Mouse (Mus musculus) lung, postnatal 10 days (tissue): ENCODE results near the gene Spata45.

Source experiments
- DNase-seq: peaks from one replicate; pipeline ENCODE4 v3.0.0; 2021

The Spata45 gene

DNA sequence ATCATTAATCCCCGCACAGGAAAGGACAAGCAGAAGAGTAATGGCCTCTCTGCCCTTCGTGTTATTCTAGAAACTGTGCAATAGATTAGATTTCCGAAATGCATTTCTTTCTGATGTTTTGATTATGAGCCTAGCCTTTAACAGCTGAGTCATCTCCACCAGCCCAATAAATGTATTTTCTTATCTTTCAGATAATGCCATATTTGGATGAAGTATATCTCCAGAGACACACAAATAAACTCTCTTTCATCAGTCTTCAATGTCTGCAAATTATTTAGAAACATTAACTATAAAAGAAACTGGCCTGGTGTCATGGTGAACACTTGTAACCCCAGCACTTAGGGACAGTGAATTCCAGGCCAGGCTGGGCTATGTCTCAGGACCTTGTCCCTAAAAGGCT lies 6.2 kb downstream of the Spata45 start:
- DNase-seq, result no peak

DNA sequence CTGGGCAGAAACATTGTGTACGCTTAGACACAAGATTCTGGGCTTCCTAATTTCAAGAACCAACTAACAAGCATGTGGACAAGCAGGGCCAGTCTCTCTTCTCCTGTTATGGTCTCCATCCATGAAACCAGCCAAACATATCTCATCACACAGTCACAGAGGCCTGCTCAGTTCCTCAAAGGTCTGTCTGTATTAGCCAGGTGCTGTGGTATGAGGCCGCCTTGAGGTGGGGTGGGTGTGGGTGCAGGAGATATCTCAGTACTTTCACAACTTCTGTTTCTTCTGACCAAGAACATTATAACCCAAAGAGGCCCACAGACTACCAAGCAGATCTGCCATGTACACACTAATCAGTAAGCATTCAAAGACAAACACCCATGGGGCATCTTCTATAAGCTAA lies 8.8 kb downstream of the Spata45 start:
- DNase-seq, result no peak

DNA sequence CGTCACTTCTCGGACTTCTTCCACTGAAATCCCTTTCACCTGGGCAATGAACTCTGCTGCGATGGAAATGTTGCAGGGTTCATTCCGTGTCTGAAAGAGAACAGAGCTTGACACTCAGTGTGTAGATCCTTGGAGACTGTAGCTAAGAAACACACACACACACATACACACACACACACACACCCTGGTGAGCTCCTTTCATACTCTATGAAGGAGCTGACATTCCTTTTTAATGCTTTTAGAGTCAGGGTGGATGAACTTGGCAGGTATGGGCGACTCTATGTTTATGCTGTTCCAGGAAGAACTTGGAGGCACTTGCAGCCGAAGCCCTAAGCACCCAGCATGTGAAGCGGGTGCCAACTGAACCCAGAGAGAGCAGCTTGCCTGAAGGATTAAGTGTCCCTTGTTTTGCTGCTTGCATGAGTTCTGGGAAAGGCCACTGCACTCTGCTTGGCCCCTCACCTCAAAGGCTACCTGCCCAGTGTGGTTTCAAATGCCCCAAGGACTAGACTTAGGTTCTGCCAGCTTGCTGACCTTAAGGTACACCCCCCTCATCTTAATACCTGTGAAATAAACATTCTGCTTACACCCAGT lies 9.9 kb downstream of the Spata45 start:
- no peak for DNase-seq

DNA sequence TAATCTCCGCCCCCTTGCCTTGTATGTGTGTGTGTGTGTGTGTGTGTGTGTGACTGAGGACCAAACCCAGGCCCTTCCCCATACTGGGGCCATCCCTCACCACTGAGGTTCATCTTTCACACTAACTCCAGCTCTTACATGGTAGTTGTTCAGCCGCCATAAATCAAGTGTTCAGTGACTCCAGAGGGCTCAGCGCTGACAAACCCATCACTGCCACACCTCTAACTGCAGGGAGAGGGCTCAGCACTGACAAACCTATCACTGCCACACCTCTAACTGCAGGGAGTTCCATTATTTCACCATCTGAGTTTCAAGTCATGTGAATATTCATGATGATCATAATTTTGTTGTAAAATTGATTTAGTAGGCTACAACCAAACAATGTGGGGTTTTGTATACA lies 17.1 kb downstream of the Spata45 start:
- no peak for DNase-seq

DNA sequence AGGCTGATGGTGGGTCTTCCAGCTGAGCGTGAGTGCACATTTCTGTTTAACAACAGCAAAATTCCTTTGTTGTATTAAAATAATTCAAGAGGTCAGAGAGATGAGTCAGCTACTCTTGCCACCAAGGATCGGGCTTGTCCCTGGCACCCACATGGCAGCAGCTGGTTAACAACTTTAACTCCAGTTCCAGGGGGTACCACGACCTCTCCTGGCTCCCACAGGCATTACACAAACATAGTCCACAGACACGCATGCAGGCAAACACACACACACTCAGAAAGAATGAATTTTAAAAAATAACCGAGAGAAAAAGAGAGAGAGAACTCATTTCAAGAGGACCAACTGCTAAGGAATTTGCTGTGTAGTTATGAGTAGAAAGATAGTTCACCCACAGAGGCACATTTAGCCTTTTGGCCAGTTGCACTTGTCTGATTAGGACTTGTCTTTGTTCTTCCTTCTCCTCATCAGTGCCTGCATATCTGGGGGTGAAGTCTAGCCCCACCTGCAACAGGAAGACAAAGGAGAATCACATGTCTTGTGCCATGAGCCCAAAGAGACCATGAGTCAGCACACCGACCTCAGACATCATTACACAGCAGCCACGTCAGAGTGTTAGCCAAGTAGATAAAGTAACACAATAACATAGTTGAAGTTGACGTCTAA lies 18.6 kb downstream of the Spata45 start:
- peak; percentile 14 for DNase-seq

DNA sequence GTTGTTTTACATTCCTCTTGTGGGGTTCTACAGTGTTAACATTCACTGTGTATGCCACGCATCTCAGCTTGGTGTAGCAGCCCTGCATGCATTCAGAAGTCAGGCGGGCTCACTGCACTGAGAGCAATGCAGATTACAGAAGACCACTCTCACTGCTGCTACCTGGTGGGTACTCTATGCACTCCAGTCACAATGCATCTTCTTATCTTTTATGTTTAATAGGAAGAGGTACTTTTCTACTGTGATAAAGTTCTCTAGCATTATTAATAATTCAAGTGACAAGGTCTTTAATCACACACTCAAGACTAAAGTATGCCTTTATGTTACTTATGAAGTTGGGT lies 19.1 kb downstream of the Spata45 start:
- no peak for DNase-seq

DNA sequence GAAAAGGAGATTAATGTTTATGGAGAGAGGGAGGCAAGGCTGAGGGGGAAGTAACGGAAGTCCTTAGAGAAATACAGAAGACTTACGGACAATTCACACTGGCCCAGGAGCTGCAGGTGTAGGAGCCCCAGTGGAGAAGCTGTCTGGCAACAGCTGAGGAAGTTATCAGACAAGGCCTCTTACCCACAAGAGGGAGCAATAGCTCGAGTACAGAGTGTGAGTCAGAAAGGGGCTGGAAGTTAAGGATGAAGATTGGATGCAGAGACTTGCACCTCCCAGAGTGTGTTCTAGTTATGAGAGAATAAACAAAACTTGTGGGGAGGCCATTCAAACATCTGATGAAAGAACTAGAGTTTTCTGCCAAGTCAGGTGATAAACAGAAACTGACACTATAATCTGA lies 21.0 kb downstream of the Spata45 start:
- no peak for DNase-seq

DNA sequence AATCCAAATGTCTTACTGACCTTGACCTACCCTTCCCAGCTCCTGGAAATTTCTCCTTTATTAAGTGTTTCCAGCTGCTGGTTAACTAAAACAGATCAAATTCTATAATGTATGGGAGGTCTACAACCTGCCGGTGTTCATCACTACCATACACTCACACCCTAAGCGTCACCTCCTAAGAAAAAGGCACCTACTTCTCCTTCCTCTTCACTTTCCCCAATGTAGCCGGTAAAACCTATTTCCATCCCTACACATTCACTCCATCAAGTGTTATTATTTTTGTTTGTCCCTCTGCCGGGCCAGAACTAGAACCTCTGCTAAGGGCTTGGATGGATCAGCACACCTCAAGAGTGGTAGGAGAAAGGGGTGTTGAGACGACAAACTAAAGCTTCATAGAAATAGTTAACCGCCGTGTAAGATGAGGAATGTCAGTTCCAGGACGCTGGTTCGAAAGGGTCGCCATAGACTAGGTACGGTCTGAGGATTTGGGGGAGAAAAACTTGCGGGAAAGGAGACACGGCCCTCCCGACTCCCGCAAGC lies 25.9 kb downstream of the Spata45 start:
- DNase-seq, result no peak

DNA sequence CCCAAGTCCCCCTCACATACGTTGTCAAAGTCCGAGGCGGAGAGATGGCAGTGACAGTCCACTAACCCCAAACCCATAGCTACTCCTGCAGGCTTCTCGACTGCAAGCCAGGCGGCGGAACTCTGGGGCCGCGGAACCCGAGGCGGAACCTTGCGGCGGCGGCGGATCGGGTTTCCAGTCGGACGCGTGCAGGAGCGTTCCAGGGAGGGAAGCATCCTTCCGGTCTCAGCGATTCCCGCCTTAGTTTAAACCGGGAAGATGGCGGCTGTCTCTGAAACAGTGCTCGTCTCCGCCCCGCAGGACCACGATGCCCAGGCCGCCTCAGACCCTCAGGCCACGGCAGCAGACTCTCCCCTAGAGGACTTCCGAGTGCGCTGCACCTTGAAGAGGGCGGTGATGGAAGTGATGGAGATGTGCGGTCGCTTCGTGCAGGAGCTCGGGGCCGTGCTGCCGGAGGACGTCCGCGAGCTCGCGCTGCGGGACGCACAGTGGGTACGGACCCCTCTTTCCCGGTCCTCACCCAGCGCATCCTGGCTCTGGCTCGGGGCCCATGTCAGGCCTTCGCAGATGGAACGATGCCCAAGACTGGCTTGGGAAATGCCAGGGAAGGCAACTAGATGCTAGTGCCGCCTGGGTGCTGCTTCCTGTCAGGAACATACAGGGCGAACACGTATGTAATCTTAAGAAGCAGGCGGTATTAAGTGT lies 26.5 kb downstream of the Spata45 start, which contains the start of the genes Tatdn3 and Nsl1:
TSS of gene Tatdn3 (minus strand) at position 152 of the 705 bp plus-strand sequence.
TSS of gene Nsl1 (plus strand) at position 232 of the 705 bp plus-strand sequence.
- peak; percentile 94 for DNase-seq

DNA sequence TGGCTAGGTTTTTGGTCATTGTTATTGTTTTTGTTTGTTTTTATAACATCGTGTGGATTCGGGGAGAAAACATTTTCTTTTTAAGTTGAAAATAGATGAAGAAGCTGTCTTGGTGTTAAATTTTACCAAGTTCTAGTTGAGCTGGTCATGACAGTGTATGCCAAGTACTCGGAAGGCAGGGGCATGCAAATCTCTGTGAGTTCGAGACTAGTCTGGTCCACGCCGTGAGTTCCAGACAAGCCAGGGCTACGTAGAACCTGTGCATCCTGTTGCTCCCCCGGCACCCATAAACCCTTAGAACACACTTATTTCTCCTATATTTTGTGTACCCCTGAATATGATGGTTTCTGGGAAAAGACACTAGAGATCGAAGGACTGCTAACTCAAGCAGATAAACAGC lies 27.3 kb downstream of the Spata45 start:
- no peak for DNase-seq

DNA sequence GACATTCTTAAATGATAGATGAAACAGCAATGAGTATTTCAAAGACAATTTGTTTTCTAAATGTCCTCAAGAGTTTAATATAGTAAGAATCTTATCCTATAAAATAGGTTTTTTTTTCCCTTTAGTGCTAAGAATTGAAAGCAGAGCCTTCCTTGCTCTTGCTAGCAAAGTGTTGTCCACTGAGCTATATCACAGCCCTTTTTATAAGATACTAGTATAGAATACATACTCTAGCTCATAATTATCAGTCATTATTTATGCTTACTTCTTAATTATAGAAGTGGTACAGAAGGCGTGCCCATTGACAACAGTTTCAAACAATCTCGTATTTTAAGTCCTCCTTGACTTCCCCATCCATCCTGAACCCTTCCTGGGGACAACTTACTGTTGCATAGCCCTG lies 28.1 kb downstream of the Spata45 start:
- no peak for DNase-seq

DNA sequence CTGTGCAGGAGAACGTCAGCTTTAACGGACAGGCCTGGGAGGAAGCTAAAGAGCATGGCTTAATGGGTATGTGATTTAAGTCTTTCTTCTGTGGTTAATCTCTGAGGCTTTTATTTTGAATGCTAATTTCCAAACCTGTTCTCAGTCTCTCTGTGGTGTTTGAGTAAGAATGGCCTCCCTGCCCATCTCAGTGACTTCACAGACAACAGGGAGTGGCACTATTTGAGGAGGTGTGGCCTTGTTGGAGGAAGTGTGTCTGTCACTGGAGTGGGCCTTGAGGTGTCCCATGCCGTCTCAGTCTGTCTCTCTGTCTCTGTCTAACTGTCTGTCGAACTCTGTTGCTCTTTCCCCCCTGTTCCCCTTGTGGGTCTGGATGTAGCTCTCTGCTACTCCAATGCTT lies 28.7 kb downstream of the Spata45 start:
- DNase-seq, result no peak

DNA sequence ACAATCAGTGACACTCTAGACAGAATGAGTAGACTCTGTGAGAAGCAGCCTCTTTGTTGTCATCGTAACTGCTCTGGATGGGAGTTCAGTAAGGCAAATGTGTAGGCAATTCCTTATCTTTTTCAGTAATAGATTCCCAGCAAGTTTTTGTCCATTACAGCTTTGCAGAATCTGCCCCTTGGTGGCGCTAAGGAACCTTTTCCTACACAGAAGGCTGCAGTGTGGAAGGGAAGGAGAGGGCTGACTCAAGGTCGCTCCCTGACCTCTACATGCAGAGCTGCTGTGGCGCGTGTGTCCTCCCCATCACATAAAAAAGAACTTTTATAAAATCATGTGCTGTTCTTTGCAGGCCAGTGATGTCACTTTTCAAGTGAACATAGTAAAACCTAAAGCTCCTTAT lies 31.9 kb downstream of the Spata45 start:
- DNase-seq, result no peak

DNA sequence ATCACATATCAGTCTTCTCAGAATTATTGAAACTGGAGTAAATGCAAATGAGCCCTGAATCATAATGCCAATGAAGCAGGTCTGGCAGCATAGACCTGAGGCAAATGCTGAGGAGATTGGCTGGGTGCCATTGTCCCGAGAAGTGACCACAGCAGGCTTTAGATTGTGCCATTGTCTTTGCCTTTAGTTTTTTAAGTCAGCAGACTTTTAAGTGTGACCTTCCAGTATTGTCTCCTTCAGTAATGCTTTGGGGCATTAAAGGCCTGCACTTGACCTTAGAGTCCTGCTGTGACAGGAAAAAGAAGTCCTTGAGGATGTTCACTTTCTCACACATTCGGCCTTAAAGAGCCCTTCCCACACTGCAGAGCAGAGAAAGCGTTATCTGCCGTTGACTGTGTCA lies 33.8 kb downstream of the Spata45 start:
- DNase-seq, result no peak

DNA sequence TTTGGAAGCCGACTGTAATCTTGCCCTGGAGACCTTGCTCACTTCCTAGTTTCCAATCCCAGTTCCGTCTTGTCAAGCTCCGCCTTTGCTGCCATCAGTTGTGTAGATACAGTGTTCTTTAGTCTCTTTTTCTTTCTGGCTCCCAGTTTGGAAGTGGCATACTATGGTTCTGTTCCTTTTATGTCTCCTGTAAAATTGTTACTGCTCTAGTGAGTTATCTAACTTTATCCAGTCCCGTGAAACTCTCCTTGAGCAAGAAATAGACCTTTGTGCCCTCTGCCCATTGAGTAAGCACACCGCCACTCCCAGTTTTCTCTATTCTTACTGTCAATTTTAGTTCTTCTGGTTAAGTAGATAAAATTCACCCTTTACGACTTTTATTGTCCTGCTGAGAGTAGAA lies 35.2 kb downstream of the Spata45 start:
- DNase-seq, result no peak

DNA sequence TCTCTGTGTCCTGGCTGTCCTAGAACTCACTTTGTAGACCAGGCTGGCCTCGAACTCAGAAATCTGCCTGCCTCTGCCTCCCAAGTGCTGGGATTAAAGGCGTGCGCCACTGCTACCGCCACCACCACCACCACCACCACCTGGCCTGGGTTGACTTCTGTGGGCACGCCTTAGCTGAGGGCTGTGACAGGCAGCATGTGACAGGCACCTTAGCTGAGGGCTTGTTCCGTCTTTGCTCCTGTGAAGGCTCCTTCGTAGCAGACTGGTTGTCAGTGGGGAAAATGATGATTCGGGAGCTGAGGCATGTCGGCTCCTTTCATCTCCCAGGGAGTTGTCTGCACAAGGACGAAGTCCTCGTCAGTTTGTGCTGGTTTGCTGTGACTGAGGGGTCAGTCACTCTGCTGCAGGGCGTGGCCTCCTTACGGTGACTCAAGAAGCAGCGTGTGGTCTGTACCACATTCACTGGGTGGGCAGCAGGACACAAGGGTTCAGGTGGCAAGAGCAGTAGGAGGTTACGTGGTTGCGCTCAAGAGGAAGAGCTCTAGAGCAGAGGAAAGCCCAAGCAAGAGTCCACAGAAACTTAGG lies 36.0 kb downstream of the Spata45 start:
- no peak for DNase-seq

DNA sequence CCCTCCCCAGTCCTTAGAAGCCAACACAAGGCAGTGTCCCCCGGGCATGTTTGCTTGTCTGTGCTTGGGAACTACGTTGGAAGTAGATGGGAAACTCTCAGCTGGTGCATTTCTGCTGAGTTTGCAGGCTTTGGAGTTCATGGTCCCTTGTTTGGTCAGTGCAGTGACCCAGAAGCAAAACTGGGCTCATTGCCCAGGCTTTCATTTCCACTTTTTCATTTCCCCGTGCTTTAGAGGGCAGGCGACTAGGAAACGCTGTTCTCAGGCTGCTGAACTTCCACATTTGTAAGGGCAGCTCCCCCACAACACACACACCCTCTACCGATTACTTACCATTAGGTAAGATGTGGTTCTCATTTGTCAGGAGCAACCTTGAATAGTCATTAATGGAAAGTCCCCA lies 36.6 kb downstream of the Spata45 start:
- DNase-seq, result peak; percentile 69

DNA sequence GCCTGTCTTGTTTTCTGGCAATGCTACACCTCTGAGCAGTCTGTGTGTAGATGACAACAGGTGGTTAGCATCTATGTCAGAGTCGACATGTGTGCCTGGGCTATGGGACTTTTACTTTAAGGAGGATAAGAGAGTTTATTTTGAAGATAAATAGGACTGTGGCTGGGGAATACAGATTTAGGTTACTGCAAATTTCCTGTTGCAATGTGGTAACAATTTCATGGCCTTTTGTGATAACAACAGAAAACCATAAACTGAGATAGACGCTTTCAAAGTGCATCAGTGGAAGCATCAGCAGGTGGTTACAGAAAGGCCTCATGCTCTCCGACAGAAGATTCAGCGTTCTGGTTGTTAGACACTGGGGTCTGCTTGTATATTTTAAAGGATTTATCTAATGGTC lies 37.0 kb downstream of the Spata45 start:
- DNase-seq, result no peak

DNA sequence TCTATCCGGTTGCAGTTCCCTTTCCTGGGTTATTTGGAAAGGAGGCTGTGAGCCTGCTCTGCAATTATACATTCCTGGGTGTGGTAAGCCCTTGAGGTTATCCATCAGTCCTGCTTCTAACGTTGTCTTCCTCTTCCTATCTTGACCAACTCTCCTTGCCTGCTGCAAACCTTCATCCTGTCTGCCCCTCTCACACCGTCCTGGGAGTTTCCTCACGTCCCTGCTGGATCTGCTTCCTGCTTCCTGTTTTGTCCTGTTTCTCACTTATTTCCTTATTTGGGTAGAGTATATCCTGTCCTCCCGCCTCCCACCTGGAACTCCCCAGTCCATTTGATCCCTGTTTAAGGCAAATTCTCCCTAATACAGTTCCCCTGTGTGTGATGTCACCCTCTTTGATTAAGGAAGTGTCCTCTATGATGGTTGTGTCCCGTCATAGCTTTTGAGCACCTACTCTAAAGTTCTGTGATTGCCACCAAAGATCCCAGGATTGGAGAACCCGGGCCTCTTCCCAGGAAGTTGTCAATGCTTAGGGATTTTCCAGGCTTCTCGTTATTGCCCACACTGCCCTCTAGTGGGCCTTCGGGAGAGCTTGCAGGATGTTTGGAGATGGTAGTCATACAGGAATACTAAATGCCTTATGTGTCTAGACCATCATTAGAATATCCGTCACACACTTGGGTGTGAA lies 38.9 kb downstream of the Spata45 start:
- DNase-seq, result peak; percentile 82

DNA sequence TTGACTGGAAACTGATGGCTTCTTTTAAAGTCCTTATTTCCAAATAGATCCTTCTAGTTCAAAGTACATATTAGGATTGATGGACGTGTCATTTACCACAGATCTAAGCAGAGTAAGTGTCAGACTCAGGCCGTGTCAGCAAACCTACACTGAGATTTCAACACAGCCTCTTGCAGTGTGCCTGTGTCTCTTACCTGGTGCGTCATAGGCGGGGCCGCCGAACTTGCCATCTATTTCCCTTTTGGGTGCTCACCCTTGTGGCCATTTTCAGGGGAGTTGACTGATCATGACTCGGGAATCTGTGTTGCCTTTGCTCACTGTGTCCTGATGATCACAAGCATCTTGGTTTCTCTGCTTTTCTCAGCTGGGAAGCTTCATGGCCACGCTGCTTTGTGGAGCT lies 46.8 kb downstream of the Spata45 start:
- DNase-seq, result no peak

DNA sequence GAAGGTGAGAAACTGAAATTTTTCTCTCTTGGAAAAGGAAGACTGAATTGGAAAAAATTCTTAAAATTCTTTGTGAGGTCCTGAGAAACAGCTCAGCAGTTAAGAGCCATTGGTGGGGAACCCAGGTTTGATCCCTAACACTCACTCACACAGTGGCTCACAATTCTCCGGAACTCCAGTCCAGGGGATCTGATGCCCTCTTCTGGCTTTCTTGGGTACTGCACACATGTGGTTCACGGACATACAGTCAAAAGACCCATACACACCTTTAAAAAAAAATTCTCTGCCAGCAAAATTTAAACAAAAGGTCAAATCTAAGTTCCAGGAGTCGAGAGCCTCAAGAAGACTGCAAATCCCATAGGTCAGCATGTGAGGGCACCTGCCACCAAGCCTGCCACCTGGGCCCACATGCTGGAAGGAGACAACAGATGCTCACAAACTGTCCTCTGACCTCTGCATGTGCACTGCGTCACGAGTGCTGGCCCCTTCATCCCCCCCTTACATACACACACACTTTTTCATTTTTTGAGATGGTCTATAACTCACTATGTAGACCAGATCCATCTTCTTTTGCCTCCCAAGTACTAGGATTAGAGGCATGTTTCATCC lies 48.6 kb downstream of the Spata45 start:
- peak; percentile 75 for DNase-seq

DNA sequence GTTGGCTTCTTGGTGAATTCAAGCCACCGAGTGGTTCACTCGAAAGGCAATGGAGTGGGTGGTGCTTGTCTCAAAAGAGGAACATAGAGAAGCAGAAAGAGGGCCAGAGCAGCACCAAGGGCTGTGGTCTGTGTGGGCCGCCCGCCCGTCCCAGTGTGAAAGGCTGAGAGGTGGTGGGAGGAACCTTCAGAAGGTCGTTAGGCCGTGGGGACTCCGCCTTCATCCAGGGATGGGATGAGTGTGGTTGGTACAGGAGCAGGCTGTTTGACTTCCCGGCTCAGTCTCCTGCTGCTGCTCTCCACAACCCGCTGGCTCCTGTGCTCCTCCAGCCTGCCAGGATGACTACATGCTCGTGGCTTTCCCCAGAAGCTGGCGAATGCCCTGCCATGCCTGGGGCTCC lies 49.2 kb downstream of the Spata45 start:
- peak; percentile 16 for DNase-seq
